ENCODE assay signal across 24 mouse cellular contexts in the genomic region with DNA sequence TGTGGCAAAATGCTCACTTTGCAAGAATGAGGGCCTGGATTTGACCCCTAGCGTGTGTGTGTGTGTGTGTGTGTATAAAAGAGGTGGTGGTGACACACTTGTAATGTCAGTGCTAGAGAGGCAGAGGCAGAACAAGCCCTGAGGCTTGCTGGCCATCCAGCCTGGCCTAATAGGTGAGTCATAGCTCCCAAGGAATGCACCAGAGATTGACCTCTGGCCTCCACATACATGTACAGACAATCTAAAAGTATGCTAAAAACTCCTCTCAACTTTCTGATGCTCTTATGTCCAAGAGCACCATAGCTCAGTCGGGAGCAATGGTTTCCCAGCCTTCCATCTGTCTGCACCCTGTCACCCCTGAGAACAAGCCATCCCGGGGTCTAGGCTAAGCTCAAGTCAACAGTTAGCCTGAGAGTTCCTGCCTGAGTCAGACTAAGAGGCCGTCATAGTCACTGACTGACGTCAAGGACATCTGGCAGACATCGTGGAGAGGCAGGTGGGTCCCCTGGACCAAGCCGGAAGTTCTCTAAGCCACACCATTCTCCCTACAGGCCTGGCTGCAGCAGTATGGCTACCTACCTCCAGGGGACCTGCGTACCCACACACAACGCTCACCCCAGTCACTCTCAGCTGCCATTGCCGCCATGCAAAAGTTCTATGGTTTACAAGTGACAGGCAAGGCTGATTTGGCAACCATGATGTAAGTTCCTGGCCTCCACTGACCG. TPM values are rescaled to one million over a fixed set of nuclear protein-coding genes. Genes with fewer than 3 reads are reported as not detected.
A peak's percentile ranks its signal among the peaks of the same experiment; 100 is the strongest.
DNase-seq lines count a peak whose midpoint lies in the region; ATAC-seq and TF ChIP-seq lines count a peak whose summit lies in the region.
"Had no signal": no experiment of that assay in that cellular context is flagged by ENCODE, and none has a peak within 500 bp of the region (broad histone marks: within the 10 kb centered on the region; RNA-seq: fewer than 3 reads in every experiment).

No protein-coding gene starts in this region.

- peaks cover 57% of the 10 kb centered on the region for H3K4me1 ChIP-seq in forebrain, embryonic 10.5 days
- H3K4me1 ChIP-seq in forebrain, embryonic 16.5 days (replicated peaks; ENCODE audit: control insufficient read depth, insufficient read depth, low read length) = peaks cover 27% of the 10 kb centered on the region
- peaks cover 39% of the 10 kb centered on the region for H3K4me1 ChIP-seq in neural tube, embryonic 15.5 days
- peaks cover 20% of the 10 kb centered on the region for H3K4me1 ChIP-seq in embryonic fibroblast, embryonic 13.5 days (ENCODE audit: control insufficient read depth, insufficient read depth, low read length)

- ATAC-seq in forebrain, embryonic 16.5 days = no peak
- no peak for ATAC-seq in neural tube, embryonic 15.5 days (ENCODE audit: low FRiP score)
- ATAC-seq: forebrain, embryonic 14.5 days; liver, postnatal 0 days had no signal

- peaks cover 28% of the 10 kb centered on the region for H3K27me3 ChIP-seq in forebrain, embryonic 10.5 days (ENCODE audit: poor library complexity, severe bottlenecking)
- H3K27me3 ChIP-seq in forebrain, embryonic 16.5 days (replicated peaks; ENCODE audit: control insufficient read depth, insufficient read depth, low read length) = no peaks in the 10 kb centered on the region
- peaks cover 8% of the 10 kb centered on the region; the same call in 1 of the 2 replicates for H3K27me3 ChIP-seq in neural tube, embryonic 15.5 days (replicated peaks)
- H3K27me3 ChIP-seq: stomach, embryonic 15.5 days had no signal

- H3K36me3 ChIP-seq in forebrain, embryonic 10.5 days (replicated peaks) = peaks cover 61% of the 10 kb centered on the region
- H3K36me3 ChIP-seq in forebrain, embryonic 16.5 days (ENCODE audit: control insufficient read depth, insufficient read depth) = peaks cover 3% of the 10 kb centered on the region; the same call in 1 of the 2 replicates
- H3K36me3 ChIP-seq in neural tube, embryonic 15.5 days = no peaks in the 10 kb centered on the region

- H3K9me3 ChIP-seq in forebrain, embryonic 10.5 days = no peaks in the 10 kb centered on the region
- no peaks in the 10 kb centered on the region for H3K9me3 ChIP-seq in forebrain, embryonic 16.5 days (ENCODE audit: control insufficient read depth, low read length)
- no peaks in the 10 kb centered on the region for H3K9me3 ChIP-seq in neural tube, embryonic 15.5 days (replicated peaks)
- H3K9me3 ChIP-seq: hindbrain, embryonic 10.5 days; limb, embryonic 10.5 days; stomach, embryonic 15.5 days had no signal

- H3K4me2 ChIP-seq in forebrain, embryonic 16.5 days (ENCODE audit: low read length) = no peak overlapping the region
- H3K4me2 ChIP-seq in neural tube, embryonic 15.5 days = no peak overlapping the region
- H3K4me2 ChIP-seq: stomach, embryonic 15.5 days had no signal

- no peak for TF ChIP-seq CTCF in embryonic fibroblast, embryonic 13.5 days (IDR thresholded peaks at IDR 0.05; ENCODE audit: borderline replicate concordance, insufficient read depth, low read length)

- no peak overlapping the region for H3K9ac ChIP-seq in forebrain, embryonic 16.5 days (replicated peaks; ENCODE audit: low read depth, low read length)
- no peak overlapping the region for H3K9ac ChIP-seq in neural tube, embryonic 15.5 days (replicated peaks)
- H3K9ac ChIP-seq: liver, postnatal 0 days; stomach, embryonic 15.5 days had no signal

- WGBS in forebrain, embryonic 10.5 days = 89% methylated on average over 11 of the region's 11 CpGs
- WGBS in forebrain, embryonic 16.5 days = 90% methylated on average over 11 of the region's 11 CpGs
- 92% methylated on average over 11 of the region's 11 CpGs for WGBS in neural tube, embryonic 15.5 days

- DNase-seq in forebrain, embryonic 10.5 days (ENCODE audit: extremely low spot score, low spot score) = no peak
- DNase-seq in neural tube, embryonic 10.5 days (ENCODE audit: extremely low spot score, low spot score) = peak; percentile 12
- peak; percentile 35 for DNase-seq in 416B (ENCODE audit: low read depth)
- DNase-seq in kidney, adult 9 months = no peak
- no peak for DNase-seq in heart, postnatal 10 days
- DNase-seq: cerebellum, adult 8-10 months; gastrocnemius, postnatal 25 days; kidney, adult 2 months; kidney, postnatal 14 days; liver, postnatal 0 days; lung, postnatal 4 days; right cerebral cortex, postnatal 14 days; thymus, adult 2 months had no signal

- intact Hi-C loops in heart, postnatal 10 days (cut with DNase I) = no loop called here

- TF ChIP-seq POLR2A in embryonic fibroblast, embryonic 13.5 days (IDR thresholded peaks at IDR 0.05; ENCODE audit: low read depth, low read length) = peak; percentile 1; the same call in 1 of the 2 replicates

- no peak overlapping the region for H3K4me3 ChIP-seq in forebrain, embryonic 10.5 days
- H3K4me3 ChIP-seq in forebrain, embryonic 16.5 days (replicated peaks; ENCODE audit: low read length) = no peak overlapping the region
- H3K4me3 ChIP-seq in neural tube, embryonic 15.5 days (replicated peaks) = no peak overlapping the region
- no peak overlapping the region for H3K4me3 ChIP-seq in embryonic fibroblast, embryonic 13.5 days (ENCODE audit: insufficient read depth, low read length)
- H3K4me3 ChIP-seq: erythroblast, embryonic 14.5 days; hindbrain, embryonic 10.5 days; layer of hippocampus, adult 2 months; stomach, embryonic 15.5 days had no signal

- 0 out of 2 replicates have a peak overlapping the region, but pooled peaks have one; percentile 25 for H3K27ac ChIP-seq in forebrain, embryonic 10.5 days
- no peak overlapping the region for H3K27ac ChIP-seq in forebrain, embryonic 16.5 days (ENCODE audit: low read length)
- no peak overlapping the region for H3K27ac ChIP-seq in neural tube, embryonic 15.5 days (replicated peaks)
- H3K27ac ChIP-seq in embryonic fibroblast, embryonic 13.5 days (ENCODE audit: insufficient read depth, low read length) = peak overlapping the region; percentile 43
- H3K27ac ChIP-seq: hindbrain, embryonic 10.5 days; layer of hippocampus, adult 2 months; limb, embryonic 10.5 days; stomach, embryonic 15.5 days had no signal

RNA-seq across cellular contexts. Expression of gene Mmp14, which starts 3.9 kb away (rescaled TPM):
- 52.4 and 54.6 TPM in 2 replicates for polyA plus RNA-seq in forebrain, embryonic 10.5 days (2016; fragmentation: Nextera tagmentation; extraction: Ambion mirVana)
- 49.4 and 62.3 TPM in 2 replicates for polyA plus RNA-seq in forebrain, embryonic 16.5 days (2015; fragmentation: Nextera tagmentation; extraction: Ambion mirVana)
- polyA plus RNA-seq in neural tube, embryonic 15.5 days (2015; fragmentation: Nextera tagmentation; extraction: Ambion mirVana) = 40.7 and 60.5 TPM in 2 replicates
- 618 and 779 TPM in 2 replicates for polyA plus RNA-seq in embryonic fibroblast, embryonic 13.5 days (2011; ENCODE audit: insufficient read length, low read depth, missing spikeins)
- total RNA-seq in heart, postnatal 10 days (2021) = 100 to 1,000 TPM; 106 to 116 TPM

RNA-seq across cellular contexts. Expression of gene Mrpl52, which starts 8.6 kb away (rescaled TPM):
- polyA plus RNA-seq in forebrain, embryonic 10.5 days (2016; fragmentation: Nextera tagmentation; extraction: Ambion mirVana) = 200 and 201 TPM in 2 replicates
- 229 and 239 TPM in 2 replicates for polyA plus RNA-seq in forebrain, embryonic 16.5 days (2015; fragmentation: Nextera tagmentation; extraction: Ambion mirVana)
- polyA plus RNA-seq in neural tube, embryonic 15.5 days (2015; fragmentation: Nextera tagmentation; extraction: Ambion mirVana) = 236 and 303 TPM in 2 replicates
- polyA plus RNA-seq in embryonic fibroblast, embryonic 13.5 days (2011; ENCODE audit: insufficient read length, low read depth, missing spikeins) = 138 and 143 TPM in 2 replicates
- total RNA-seq in heart, postnatal 10 days (2021) = 100 to 1,000 TPM; 143 to 155 TPM

RNA-seq across cellular contexts. Expression of gene Slc7a7, which starts 17.8 kb away (rescaled TPM):
- polyA plus RNA-seq in forebrain, embryonic 10.5 days (2016; fragmentation: Nextera tagmentation; extraction: Ambion mirVana) = 4.1 and 4.3 TPM in 2 replicates
- 3.9 and 4.9 TPM in 2 replicates for polyA plus RNA-seq in forebrain, embryonic 16.5 days (2015; fragmentation: Nextera tagmentation; extraction: Ambion mirVana)
- polyA plus RNA-seq in neural tube, embryonic 15.5 days (2015; fragmentation: Nextera tagmentation; extraction: Ambion mirVana) = 6.2 and 7.9 TPM in 2 replicates
- 6.9 and 7.0 TPM in 2 replicates for polyA plus RNA-seq in embryonic fibroblast, embryonic 13.5 days (2011; ENCODE audit: insufficient read length, low read depth, missing spikeins)
- 1 to 10 TPM; 6.6 to 8.1 TPM for total RNA-seq in heart, postnatal 10 days (2021)

RNA-seq across cellular contexts. Expression of gene Lrp10, which starts 28.6 kb away (rescaled TPM):
- polyA plus RNA-seq in forebrain, embryonic 10.5 days (2016; fragmentation: Nextera tagmentation; extraction: Ambion mirVana) = 23.8 and 24.4 TPM in 2 replicates
- polyA plus RNA-seq in forebrain, embryonic 16.5 days (2015; fragmentation: Nextera tagmentation; extraction: Ambion mirVana) = 30.8 and 34.3 TPM in 2 replicates
- polyA plus RNA-seq in neural tube, embryonic 15.5 days (2015; fragmentation: Nextera tagmentation; extraction: Ambion mirVana) = 31.8 and 33.7 TPM in 2 replicates
- polyA plus RNA-seq in embryonic fibroblast, embryonic 13.5 days (2011; ENCODE audit: insufficient read length, low read depth, missing spikeins) = 85.6 and 98.2 TPM in 2 replicates
- total RNA-seq in heart, postnatal 10 days (2021) = 10 to 100 TPM; 87.9 to 91.3 TPM

RNA-seq across cellular contexts. Expression of gene Rem2, which starts 40.5 kb away (rescaled TPM):
- 12.5 TPM in 2 replicates for polyA plus RNA-seq in forebrain, embryonic 10.5 days (2016; fragmentation: Nextera tagmentation; extraction: Ambion mirVana)
- 21.0 and 27.7 TPM in 2 replicates for polyA plus RNA-seq in forebrain, embryonic 16.5 days (2015; fragmentation: Nextera tagmentation; extraction: Ambion mirVana)
- 32.3 and 44.0 TPM in 2 replicates for polyA plus RNA-seq in neural tube, embryonic 15.5 days (2015; fragmentation: Nextera tagmentation; extraction: Ambion mirVana)
- 0.94 TPM in 1 of 2 replicates, not detected in the other for polyA plus RNA-seq in embryonic fibroblast, embryonic 13.5 days (2011; ENCODE audit: insufficient read length, low read depth, missing spikeins)
- total RNA-seq in heart, postnatal 10 days (2021) = not detected
- total RNA-seq: gastrocnemius, postnatal 25 days; heart, adult 8-10 months; liver, adult 2 months had no signal
- polyA plus RNA-seq: erythroblast, embryonic 14.5 days had no signal

Comparison
In these comparisons a context has a peak if more than half of its experiments do, and no peak if none do; other contexts are left out.
1. H3K27ac ChIP-seq: peak in forebrain, embryonic 10.5 days (single experiment) and embryonic fibroblast, embryonic 13.5 days (single experiment); none in forebrain, embryonic 16.5 days (single experiment) and neural tube, embryonic 15.5 days (single experiment).
2. DNase-seq: peak in neural tube, embryonic 10.5 days (single experiment) and 416B (single experiment); none in forebrain, embryonic 10.5 days (single experiment), kidney, adult 9 months (single experiment) and heart, postnatal 10 days (0 of 2).